Mouse (Mus musculus): ENCODE measurements around the gene Mmel1. TPM values are rescaled to one million over a fixed set of nuclear protein-coding genes. Genes with fewer than 3 reads are reported as not detected.

The Mmel1 gene
- polyA plus RNA-seq, 1 experiment = not detected

DNA sequence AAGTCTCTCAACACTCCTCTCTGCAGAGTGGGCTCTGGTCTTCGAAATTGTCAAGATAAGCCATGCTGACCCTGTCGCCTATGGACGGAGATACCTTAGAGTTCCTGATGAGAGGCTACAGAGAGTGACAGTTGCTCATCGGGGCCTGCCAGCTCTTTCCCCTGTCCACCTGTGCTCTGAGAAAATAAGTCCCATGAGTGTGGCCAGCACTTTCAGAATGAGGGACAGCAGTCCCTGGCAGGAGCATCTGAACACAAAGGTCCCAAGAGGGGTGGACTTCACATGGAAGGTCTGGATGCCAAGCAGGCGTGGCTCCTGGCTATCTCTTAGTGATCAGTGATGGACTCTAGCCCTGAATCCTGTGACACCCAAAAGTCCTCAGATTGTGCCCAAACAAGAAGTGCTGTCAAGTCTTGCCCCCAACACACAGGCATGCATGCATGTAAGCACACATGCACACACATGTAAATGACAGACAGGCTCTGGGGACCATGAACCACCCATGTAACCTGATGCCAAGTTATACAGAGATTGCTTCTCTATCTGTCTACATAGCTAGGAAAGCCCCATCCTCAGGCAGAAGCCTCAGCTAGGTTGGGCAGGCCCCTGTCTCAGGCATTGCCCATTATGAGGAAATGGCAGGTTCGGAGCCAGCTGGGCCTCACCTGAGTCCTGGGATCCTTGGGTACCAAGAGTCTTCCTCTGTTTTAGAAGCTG lies 74.1 kb downstream of the Mmel1 start:
- Histone ChIP-seq H3K27ac (ENCODE audit: insufficient read depth, low read length) (no peak overlapping the region), H3K4me1 (ENCODE audit: control insufficient read depth, insufficient read depth, low read length) (no peaks in the 10 kb centered on the region), H3K4me3 (ENCODE audit: insufficient read depth, low read length) (no peak overlapping the region)
- TF ChIP-seq POLR2A (IDR thresholded peaks at IDR 0.05; ENCODE audit: low read depth, low read length) (no peak), CTCF (IDR thresholded peaks at IDR 0.05; ENCODE audit: borderline replicate concordance, insufficient read depth, low read length) (no peak)

DNA sequence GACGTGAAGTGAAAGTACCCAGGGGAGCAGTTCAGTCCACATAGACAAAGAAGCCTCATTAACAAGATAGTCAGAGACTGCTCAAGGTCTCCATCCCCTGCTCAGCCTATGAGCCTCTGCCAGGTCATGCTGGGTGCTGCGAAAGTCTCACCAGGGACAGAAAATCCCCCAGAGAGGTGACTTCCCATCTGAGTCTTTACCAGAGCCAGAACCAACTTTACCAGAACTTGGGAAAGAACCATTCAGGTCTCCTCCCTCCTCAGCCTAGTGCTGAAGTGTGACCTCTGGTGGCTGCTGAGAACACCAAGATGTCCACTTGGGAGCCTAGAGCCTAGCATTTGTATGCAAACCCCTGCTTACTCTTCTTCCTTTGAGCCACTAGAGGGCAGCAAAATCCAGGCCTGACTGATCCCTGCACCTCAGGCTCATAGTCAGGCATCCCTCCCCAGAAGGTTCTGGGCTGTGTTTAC lies 74.8 kb downstream of the Mmel1 start:
- H3K27ac ChIP-seq (ENCODE audit: insufficient read depth, low read length) = no peak overlapping the region
- H3K4me1 ChIP-seq (ENCODE audit: control insufficient read depth, insufficient read depth, low read length) = no peaks in the 10 kb centered on the region
- H3K4me3 ChIP-seq (ENCODE audit: insufficient read depth, low read length) = no peak overlapping the region
- TF ChIP-seq CTCF (IDR thresholded peaks at IDR 0.05; ENCODE audit: borderline replicate concordance, insufficient read depth, low read length) = peak; percentile 76
- TF ChIP-seq POLR2A (IDR thresholded peaks at IDR 0.05; ENCODE audit: low read depth, low read length) = no peak

Other genes starting within 250 kb of the Mmel1 start
- gene Prdm16, start 232.7 kb upstream of the Mmel1 start, polyA plus RNA-seq (2011; ENCODE audit: insufficient read length, low read depth, missing spikeins) = 3.1 and 3.8 TPM in 2 replicates
- not detected in 2 replicates for gene Actrt2, start 201.7 kb upstream of the Mmel1 start, polyA plus RNA-seq (2011; ENCODE audit: insufficient read length, low read depth, missing spikeins)
- not detected in 2 replicates for gene Ttc34, start 32.1 kb upstream of the Mmel1 start, polyA plus RNA-seq (2011; ENCODE audit: insufficient read length, low read depth, missing spikeins)
- 13.2 and 13.7 TPM in 2 replicates for gene Fam213b, start 29.6 kb downstream of the Mmel1 start, polyA plus RNA-seq (2011; ENCODE audit: insufficient read length, low read depth, missing spikeins)
- gene Tnfrsf14, start 59.0 kb downstream of the Mmel1 start, polyA plus RNA-seq (2011; ENCODE audit: insufficient read length, low read depth, missing spikeins) = 4.8 and 17.6 TPM in 2 replicates
- not detected in 2 replicates for gene Hes5, start 91.3 kb downstream of the Mmel1 start, polyA plus RNA-seq (2011; ENCODE audit: insufficient read length, low read depth, missing spikeins)
- 19.0 and 19.8 TPM in 2 replicates for gene Pank4, start 94.5 kb downstream of the Mmel1 start, polyA plus RNA-seq (2011; ENCODE audit: insufficient read length, low read depth, missing spikeins)
- gene Plch2, start 187.2 kb downstream of the Mmel1 start, polyA plus RNA-seq (2011; ENCODE audit: insufficient read length, low read depth, missing spikeins) = 0.12 and 0.23 TPM in 2 replicates
- gene Pex10, start 197.4 kb downstream of the Mmel1 start, polyA plus RNA-seq (2011; ENCODE audit: insufficient read length, low read depth, missing spikeins) = 5.1 and 6.3 TPM in 2 replicates
- 148 and 162 TPM in 2 replicates for gene Rer1, start 216.8 kb downstream of the Mmel1 start, polyA plus RNA-seq (2011; ENCODE audit: insufficient read length, low read depth, missing spikeins)
- gene Morn1, start 217.0 kb downstream of the Mmel1 start, polyA plus RNA-seq (2011; ENCODE audit: insufficient read length, low read depth, missing spikeins) = 3.9 and 5.0 TPM in 2 replicates

Data from embryonic fibroblast, embryonic 13.5 days (primary cell).